Mouse (Mus musculus): ENCODE measurements around the gene Lat2.

Lat2 gene

DNA sequence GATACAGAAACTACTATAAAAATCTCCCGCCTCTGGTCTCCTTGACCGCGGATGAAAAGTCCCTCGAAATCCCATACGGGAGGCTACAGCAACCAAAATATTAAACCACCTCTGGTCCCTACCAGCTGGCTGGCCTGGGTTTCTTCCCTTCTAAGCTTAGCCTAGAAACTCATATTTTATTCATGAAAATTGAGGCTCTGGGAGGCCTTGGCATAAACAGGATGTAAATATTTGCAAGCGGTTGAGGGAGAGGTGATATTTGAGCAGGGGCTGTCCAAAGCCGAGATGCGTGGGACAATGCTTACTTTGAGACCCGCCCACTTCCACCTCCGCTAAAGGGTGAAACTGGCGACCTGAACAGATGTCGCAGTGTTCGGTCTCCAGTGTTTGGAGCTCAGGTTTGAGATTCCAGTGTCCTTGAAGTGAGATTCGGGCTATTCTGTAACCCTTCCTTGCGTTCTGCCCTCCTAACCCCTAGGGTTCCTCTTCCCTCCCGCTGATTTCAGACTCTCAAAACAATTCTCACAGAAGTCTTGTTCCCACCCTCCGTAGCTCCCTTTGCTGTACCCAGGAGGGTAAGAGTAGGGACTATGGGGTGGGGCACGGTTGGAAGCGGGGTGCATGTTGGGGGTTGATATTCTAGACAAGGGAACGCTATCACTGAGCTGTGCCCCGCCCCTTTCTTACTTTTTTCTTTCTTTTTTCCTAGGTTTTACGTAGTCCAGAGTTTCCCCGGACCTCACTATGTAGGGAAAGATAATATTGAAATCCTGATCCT lies 42.9 kb downstream of the Lat2 start:
- DNase-seq (ENCODE audit: low spot score in 2 of 2) = no peak

DNA sequence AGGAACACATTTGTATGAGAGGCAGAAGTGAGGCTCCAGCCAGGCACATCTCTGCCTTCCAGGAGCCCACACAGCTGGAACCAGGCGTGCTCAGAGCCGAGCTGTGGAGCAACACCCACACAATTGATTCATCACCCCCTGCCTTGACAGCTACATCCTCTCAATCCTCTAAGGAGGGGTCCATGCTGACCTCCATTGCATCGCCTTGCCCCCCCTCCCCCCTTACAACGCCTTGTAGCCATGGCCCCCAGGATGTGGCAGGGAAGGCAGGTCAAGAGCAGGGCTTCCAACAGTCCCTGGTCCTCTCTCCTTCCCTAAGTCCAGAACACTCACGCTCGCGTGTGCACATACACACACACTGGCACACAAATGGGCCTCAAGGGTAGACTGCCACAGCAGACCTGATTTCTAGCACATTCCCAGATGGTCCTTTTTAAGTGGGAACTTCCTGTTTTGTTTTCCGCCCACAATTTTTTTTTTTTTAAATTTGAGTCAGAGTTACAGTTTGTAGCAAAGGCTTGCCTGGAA lies 45.8 kb downstream of the Lat2 start:
- no peak for DNase-seq (ENCODE audit: low spot score in 2 of 2)

DNA sequence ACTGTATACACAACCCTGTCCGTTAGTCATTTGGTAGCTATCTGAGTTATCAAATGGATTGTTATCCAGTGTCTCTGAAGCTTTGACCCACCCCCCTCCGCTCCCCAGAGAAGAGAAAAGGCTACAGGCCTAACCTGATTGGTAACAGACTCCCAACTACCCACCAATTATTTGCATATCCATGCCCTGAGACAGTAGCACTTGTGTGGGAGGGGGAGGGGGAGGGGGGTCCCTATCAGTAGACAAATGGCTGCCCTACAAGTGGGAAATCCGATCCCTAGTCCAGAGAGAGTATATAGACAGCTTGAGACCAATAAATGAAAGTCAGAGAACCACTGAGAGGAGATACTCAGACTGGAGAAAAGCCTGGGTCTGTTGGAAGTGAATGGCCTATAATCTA lies 46.8 kb downstream of the Lat2 start:
- DNase-seq (ENCODE audit: low spot score in 2 of 2) = no peak

DNA sequence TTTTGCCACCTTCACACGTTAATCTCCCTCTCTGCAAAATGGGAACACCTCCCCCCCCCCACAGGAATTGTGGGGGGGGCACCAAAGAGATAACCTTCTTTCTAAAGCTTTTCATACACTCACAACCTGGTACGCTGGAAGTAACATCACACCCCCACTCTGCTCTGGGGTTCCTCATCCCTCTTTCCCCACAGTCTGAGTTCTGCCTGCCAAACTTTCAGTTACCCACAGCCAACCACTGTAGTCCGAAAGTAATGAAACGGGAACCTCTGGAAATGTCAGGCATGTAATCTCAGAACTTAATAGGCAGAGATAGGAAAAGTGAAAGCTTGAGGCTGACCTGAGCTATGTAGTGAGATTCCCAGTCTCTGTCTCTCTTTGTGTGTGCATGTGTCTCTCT lies 47.4 kb downstream of the Lat2 start:
- DNase-seq (ENCODE audit: low spot score in 2 of 2) = no peak

DNA sequence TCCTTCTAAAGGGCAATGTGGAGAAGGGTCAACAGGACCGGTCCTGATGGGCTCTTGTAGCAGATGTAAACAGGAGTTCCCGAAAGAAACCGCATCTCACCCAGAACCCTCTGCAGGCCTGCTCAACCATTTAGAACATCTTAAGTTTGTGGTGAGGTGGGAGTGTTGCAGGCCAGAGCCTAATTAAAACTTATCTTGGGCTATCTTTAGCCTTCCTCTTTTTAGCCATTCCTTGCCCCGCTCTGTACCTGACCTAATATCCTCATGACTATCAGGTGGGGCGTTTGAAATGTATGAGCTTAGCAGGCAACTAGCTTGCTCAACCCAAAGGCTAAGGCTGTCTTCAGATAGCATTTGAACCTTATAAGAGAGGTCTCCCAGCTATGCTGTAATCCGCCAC lies 49.1 kb downstream of the Lat2 start:
- no peak for DNase-seq (ENCODE audit: low spot score in 2 of 2)

DNA sequence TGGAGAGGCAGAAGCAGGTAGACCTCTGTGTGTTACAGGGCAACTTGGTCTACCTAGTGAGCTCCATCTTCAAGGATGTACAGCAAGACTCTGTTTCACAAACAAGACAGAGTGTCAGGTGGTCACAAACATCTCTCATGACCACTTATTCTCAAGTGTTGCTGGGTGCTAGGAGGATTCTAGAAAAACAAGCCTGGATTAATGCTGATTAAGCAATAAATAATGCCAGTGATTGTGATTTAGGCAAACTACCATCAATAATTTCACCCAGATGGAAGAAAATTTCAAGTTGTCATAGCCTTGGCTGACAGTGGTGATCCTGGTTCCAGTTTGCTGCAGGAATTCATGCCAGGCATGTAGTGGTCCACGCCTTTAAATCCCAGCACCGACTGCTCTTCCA lies 50.6 kb downstream of the Lat2 start:
- DNase-seq (ENCODE audit: low spot score in 2 of 2) = no peak

DNA sequence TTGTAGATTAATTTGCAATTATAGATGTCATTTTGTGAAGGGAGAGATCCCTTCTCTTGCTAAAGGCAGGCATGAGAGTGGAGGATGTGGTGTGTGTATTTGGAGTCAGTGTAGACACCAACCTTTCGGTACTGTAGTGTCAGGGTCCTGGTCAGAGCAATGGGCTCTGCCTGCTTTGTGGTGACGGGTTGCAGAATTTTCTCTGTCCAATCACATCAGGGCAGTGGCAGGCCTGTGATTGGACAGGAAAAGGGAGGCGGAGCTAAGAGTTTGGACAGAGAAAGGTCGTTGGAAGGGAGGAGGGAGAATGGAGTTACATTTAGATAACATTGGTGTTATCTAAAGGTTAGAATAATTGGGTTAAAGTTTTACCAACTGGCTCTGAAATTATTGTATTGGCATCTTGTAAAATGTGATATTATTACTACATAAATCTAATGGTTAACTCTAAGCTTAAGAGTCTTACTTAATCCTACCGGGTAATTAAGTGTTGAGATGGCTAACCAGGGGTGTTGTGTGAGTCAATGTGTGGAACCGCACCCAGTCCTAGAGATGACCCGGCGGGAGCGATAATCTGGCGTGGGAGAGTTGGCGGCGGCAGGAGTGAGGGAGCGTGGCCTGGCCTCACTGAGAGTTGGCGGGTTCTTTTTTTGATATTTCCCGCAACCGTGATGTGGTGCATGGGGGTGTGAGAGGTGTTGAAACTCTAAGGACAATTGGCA lies 54.2 kb downstream of the Lat2 start:
- DNase-seq (ENCODE audit: low spot score in 2 of 2) = no peak

DNA sequence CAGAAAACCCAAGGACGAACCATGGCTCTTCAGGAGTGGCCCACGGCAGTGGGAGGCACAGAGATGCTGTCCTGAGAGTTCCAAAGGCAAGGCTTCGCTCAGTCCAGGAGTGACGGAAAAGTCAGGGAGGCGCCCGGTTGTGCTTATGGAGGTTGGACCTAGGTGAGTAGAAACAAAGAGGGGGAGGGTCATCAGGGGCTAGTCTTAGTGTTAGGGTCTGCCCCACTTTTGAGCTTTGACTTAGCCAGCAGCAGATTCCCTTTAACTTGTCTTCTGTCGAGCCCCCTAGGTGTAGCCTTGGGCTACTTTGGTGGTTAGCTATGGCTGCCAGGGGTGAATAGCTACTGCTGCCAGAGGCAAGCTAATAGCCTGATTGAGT lies 54.8 kb downstream of the Lat2 start, which contains the start of gene Syna:
Syna (minus strand) TSS at position 101 of the 379 bp plus-strand sequence.
- no peak for DNase-seq (ENCODE audit: low spot score in 2 of 2)

DNA sequence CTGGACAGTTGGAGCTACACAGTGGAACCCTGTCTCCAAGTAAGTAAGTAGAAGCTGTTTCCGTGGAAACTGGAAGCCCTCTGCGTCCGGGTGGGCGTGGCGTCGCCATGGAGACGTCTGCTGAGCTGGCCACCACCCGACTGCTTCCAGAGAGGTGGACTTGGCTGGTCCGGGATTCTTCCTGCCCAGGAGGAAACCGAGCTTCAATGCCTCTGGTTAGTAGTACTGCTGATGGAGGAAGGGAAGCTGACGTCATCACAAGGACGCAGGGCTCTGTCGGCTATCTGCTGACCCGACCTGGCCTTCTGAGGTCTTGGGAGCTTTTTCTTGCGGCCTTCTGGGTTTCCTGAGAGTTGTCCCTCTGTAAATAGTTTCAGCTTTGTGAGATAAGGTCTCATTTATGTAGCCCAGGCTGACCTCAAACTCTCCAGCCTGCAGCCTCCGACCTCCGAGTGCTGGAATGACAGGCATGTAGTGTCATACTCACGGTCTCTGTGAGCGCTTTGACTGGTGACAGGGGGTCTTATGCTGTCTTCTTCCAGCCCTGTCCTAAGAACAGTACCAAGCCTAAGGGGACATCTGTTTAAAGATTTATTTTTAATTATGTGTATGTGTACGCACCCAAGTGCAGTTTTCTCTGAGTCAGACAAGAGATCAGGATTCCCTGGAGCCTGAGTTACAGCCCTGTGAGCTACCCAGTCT lies 59.2 kb downstream of the Lat2 start:
- DNase-seq (ENCODE audit: low spot score in 2 of 2) = peak in 1 of 2 experiments; percentile 40

DNA sequence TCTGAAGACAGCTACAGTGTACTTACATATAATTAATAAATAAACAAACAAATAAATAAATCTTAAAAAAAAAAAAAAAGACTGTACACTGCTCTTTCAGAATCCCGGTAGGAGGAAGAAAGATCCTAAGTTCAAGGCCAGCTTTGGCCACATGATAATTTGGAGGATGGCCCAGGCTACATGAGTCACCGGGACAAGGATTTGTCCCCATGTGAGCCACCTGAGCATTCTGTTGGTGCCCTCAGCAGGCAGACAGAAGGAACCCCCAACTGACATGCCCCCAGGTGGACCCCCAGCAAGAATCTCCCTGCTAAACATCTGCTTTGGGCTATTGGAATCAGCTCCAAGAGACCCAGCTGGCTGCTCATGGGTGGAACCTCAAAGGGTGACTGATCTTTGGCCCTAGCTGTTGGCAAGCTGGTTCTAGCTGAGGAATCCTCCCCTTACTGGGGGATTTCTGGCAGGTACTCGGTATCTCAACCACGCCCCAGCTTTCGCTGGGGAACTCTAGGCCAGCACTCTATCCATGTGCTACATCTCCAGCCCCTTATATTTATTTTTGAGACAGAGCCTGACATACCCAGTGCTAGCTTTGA lies 60.8 kb downstream of the Lat2 start:
- DNase-seq (ENCODE audit: low spot score in 2 of 2) = no peak

DNA sequence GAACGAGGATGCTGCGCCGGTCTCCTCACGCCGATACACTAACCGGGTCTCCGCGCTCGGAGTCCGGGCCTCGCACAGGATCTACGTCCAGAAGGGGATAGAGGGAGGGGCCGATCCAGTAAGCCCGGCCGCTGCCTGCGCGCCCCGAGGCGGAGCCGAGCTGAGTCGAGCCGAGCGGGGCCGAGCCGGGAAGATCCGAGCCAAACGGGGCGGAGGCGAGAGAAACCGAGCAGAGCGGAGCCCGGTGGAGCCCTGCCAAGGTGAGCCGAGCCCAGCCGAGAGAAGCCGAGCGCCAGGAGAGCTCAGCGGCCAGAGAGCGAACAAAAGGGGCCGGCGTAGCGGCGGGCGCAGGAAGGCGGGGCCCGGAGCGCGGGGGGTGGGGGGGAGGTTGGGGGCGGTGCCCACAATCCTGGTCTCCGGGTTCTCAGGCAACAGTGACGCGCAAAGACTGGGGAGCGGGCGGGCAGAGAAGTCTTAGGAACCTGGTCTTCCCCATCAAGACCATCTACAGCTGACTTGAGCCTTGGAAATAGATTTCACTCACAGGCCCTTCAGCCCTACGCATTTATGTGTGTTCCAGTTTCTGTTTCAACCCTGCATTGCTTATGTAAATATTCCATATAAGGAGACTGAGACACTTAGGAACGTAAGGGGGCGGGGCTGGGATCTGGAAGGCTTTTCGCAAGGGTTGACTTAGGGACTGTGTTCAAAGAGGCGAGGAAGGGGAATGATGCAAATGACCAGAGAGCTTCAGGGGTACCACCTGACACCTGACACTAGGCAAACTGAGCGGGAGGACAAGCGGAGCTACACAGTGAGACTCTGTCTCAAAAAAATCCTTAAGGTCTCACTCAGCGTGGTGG lies 62.5 kb downstream of the Lat2 start, which contains the start of gene Clip2:
Clip2 (minus strand) TSS at position 325 of the 863 bp plus-strand sequence.
- peak; percentile 97 to 98 for DNase-seq (ENCODE audit: low spot score in 2 of 2)

DNA sequence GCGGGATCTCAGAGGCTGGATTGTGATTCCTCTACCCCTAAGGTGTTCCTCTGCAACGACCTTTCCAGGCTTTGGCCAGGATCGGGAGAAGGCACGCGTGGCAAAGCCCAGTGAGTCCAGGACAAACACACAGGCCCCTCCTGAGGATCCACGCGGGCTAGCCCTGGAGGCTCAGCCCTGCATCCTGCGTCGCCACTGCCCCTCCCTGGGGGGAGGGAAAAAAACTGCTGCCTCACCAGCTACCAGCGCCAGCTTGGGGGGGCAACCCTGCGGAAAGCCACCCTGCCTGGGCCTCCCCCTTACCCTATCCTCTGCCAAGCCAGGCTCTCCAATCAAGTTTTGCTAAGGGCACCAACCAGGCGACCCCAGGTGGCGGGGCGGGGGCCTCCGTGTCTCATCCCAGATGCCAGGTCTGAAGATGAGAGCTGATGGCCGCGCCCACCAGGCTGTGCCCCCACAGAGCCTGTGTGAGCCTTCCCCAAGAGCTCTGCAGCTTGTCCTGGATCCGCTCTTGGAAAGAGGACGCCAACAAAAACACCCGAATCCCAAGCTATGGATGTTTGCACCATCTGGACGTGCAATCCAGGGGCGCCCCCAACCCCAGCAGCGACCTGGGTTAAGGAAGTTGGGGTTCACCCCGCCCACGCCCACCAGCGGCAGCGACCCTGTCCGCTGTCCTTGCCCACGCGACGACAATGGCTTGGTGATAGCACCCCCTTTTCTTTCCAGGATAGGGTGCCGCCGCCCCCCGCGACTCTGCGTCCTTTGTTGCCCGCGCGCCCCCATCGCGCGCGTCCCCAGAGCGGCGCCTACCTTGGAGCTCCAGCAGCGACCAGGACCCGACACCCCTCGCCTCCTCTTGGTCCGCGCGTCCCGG lies 63.4 kb downstream of the Lat2 start:
- DNase-seq (ENCODE audit: low spot score in 2 of 2) = peak in 1 of 2 experiments; percentile 38

DNA sequence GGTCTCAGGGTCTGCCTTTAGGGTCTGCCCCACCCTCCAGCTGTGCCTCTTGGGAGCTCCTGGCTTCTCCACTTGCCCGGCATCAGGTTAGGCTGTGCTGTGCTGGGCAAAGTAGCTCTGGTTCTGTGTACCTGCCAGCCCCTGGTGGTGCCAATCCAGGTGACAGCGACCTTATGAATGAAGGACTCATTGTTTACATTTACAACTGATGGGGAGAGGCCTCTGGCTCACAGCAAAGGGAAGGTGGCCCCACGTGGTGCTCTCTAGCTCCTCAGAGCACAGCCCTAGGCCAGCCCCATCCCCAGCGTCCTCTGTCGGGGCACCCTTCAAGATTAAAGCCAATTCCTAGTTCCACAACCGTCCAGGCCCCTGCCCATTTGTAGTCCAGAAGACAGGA lies 64.0 kb downstream of the Lat2 start:
- DNase-seq (ENCODE audit: low spot score in 2 of 2) = no peak

All from urinary bladder, adult 18-20 months (tissue).